Mouse (Mus musculus): ENCODE data around the gene Dok5.

The Dok5 gene

GRCm38 (mm10) chr2:170862799-170863198 lies 131.2 kb downstream of the Dok5 start:
- no peak for DNase-seq (ENCODE audit: low spot score)

GRCm38 (mm10) chr2:170863201-170863600 lies 131.6 kb downstream of the Dok5 start:
- DNase-seq (ENCODE audit: low spot score) = no peak

DNA sequence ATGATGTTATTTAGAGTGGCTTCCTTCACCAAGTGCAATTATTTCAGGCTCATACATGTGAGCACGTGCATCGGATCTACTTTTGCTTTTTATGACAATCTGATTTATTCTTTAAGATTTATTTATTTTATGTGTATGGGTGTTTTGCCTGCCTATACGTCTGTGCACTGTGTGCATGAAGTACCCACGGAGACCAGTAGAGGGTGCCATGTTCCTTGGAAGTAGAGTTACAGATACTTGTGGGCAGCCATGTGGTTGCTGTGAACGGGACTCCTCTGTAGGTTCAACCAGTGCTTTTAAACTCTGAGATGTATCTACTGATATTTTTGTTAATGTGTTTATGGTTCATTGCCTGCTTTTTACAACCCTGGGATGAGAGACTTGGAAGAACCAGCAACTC lies 132.4 kb downstream of the Dok5 start:
- no peak for DNase-seq (ENCODE audit: low spot score)

GRCm38 (mm10) chr2:170864820-170865219 lies 133.2 kb downstream of the Dok5 start:
- no peak for DNase-seq (ENCODE audit: low spot score)

DNA sequence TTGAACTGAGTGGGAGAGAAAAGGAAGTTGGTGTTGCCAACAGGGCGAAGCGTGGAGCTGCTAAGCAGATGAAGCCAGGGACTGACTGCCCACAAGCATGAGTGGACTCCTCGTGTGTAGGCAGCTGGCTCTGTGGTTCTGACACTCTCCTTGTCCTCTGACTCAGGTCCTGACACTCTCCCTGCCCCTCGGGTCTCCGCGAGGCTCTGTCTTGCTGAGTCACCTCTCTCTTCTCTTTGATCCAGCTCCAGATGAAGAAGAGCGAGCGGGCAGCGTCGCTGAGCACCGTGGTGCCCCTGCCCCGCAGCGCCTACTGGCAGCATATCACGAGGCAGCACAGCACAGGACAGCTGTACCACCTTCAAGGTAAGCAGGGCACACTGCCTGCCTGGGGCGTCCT lies 139.0 kb downstream of the Dok5 start:
- DNase-seq (ENCODE audit: low spot score) = no peak

GRCm38 (mm10) chr2:170871469-170871868 lies 139.9 kb downstream of the Dok5 start:
- DNase-seq (ENCODE audit: low spot score) = no peak

DNA sequence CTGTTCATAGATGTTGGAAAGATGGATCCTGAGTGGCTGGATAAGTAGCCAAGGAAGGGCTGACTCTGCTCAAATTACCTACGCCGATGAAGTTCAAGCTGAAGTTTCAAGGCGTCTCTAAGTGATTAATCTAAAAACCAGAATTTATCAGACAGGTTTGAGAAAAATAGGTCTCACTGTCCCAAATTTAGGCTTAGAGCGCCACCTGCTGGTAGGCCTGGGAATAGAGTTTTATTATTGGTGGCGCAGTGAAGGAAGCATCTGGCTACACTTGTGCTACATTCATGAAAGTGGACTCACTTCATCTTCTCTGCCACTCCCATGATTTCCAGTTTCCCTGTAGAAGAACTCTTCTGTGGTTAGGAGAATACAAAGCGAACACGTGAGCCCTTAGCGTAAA lies 141.8 kb downstream of the Dok5 start:
- DNase-seq (ENCODE audit: low spot score) = peak; percentile 76

DNA sequence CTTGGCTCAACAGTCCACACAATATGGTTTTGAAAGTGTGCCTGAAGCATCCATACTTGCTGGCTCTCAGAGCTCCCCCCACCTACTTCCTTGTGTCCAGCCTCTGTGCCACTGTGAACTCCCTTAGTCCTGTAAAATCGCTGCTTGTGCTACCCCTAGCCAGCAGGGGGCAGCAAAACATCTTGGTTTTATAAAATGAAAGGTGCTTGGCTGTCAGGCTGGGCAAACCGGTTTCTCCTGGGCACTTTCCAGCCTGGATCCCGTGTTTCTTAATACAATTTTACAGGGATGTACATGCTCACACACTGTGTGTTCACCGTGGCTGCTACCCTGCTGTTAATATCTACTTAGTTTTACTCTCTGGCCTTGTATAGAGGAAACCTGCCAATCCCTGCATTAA lies 145.9 kb downstream of the Dok5 start:
- DNase-seq (ENCODE audit: low spot score) = peak; percentile 57

- DNase-seq (ENCODE audit: low spot score) = no peak
Observed at GRCm38 (mm10) chr2:170877936-170878335, 146.3 kb downstream of the Dok5 start.

DNA sequence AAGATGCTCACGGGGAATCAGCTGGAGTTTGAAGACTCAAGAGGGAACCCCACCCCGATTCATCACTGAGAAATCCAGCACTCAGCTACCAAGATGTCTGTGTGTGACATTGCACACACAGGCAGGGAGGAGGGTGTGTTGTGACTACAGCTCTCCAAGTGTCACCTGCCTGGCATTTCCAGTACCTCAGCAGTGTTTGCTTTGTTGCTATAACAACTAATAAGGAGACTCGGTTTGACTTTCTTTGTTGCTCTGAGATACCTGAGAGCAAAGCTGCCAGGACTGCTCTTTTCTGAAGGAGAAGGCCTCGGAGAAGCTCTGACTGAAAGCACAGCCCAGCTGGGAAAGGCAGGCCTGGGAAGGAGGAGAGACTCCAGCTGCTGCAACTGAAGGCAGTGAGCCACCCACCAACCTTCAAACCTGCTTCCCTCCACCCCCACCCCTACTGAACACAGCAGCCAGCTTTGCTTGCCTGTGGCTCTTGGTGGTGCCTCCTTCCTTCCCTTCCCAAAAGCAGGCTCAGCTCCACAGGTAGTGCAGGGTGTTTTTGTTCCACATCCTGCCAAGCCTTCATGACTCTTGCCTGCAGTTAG lies 152.7 kb downstream of the Dok5 start:
- no peak for DNase-seq (ENCODE audit: low spot score)

GRCm38 (mm10) chr2:170887984-170888383 lies 156.4 kb downstream of the Dok5 start:
- DNase-seq (ENCODE audit: low spot score) = no peak

- no peak for DNase-seq (ENCODE audit: low spot score)
Observed at GRCm38 (mm10) chr2:170895096-170895495, 163.5 kb downstream of the Dok5 start.

DNA sequence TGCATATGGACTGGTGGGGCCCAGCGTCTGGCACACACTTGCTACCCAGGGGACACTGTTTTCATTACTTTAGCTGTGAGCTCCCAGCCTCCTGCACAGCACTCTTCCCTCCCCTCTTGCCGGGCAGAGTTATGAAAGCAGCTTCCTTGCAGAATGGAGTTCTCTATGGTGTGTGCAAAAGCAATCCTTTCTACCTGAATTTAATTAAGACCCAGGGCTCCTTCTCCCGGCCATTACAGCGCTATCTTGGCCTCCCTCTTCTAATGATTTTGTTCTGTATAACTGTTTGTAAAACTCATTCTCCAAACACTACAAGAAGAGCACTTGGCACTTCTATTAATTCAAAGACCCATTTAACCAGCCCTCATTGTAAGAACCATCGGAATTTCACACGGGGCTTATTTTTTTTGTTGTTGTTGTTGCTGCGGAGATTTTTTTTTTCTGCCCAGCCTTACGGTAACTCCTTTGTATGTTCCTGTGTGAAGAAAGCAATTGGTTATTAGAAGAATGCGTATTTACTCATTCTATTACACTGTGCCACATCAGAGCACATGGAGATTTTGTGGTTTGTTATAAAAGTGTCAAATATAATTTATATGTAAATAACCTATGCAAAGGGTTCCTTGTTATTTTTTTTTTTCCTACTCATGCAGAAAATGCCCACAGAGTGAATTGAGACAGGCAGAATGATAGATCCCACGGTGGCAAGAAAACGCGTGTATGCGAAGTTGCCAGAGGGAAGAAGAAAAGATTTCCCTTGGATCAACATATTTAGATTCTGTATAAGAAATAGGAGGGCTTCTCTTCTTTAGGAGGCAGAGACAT lies 170.8 kb downstream of the Dok5 start:
- DNase-seq (ENCODE audit: low spot score) = no peak

- no peak for DNase-seq (ENCODE audit: low spot score)
Observed at GRCm38 (mm10) chr2:170903029-170903306, 171.4 kb downstream of the Dok5 start.

- DNase-seq (ENCODE audit: low spot score) = no peak
Observed at GRCm38 (mm10) chr2:170903367-170903766, 171.8 kb downstream of the Dok5 start.

DNA sequence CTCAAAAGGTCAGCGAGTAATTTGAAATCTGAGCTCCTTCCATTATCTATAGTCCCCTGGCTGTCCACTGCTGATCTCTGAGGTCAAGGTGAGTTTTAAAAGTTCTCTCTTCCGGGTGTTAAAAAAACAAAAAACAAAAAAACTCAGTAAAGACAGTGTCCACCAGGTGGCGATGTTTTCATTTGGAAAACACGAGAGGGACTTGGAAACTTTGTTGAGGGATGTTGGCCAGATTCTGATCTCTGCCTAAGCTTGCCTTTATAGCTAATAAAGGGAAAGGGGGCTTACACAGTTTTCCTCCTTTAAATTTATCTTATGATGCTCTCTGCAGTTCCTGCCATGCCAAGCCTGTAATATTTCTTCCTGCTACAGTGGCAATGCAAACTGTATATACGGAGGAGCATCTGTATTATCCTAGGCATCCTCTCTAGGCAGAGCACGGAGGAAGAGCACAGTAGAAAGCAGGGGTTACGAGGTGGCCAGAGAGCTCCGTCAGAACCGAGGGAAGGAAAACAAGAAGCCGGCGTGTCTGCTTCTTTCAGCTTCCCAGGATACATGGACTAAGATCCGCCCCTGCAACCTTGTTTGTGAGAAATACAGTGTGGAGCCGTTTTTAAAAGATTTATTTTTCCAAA lies 181.1 kb downstream of the Dok5 start:
- DNase-seq (ENCODE audit: low spot score) = peak; percentile 26

DNA sequence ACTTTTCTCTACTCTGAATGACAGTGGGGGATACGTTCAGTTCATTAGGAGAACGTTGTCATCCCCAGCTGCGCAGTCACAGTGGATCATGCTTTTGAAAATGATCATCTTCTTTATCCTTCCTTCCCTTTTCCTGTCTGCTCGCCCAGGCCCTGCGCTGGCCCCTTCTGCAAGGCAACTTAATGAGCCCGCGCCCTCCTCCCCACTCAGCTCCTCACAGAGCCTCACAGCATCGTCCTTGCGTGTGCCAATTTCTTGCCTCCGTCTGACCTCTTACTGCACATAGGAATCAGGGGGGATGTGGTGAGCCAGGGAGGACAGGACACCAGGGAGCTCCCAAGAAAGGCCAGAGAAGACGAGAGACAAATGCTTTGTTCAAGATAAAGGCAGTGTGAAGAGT lies 182.3 kb downstream of the Dok5 start:
- no peak for DNase-seq (ENCODE audit: low spot score)

GRCm38 (mm10) chr2:170915646-170916045 lies 184.0 kb downstream of the Dok5 start:
- DNase-seq (ENCODE audit: low spot score) = no peak

- no peak for DNase-seq (ENCODE audit: low spot score)
Observed at GRCm38 (mm10) chr2:170922260-170922659, 190.7 kb downstream of the Dok5 start.

DNA sequence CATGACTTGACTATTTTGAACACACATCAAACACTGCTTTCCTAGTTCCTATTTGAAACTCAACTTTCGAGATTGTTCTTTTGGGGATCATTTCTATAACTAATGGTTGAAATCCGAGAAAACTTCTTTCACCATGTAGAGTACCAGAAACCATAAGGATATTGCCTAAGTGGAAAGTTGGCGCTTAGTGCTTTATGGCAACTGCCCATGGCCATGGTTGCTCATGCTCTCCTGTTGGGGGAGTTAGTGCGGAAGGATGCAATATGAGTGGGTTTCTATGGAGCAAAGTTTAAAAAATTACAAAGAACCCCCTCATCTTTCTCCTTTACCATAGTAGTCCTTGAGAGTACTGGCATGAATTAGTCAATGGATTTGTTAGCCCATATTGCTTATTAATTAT lies 192.5 kb downstream of the Dok5 start:
- no peak for DNase-seq (ENCODE audit: low spot score)

GRCm38 (mm10) chr2:170926237-170926636 lies 194.6 kb downstream of the Dok5 start:
- no peak for DNase-seq (ENCODE audit: low spot score)
